In genomic region chr13:46904982-46905621, GRCm38 (mm10) we compare ENCODE assay signal across 21 mouse cellular contexts. TPM values are rescaled to one million over a fixed set of nuclear protein-coding genes. Genes with fewer than 3 reads are reported as not detected.
A peak's percentile ranks its signal among the peaks of the same experiment; 100 is the strongest.
DNase-seq lines count a peak whose midpoint lies in the region; ATAC-seq and TF ChIP-seq lines count a peak whose summit lies in the region.
"Had no signal": no experiment of that assay in that cellular context is flagged by ENCODE, and none has a peak within 500 bp of the region (broad histone marks: within the 10 kb centered on the region; RNA-seq: fewer than 3 reads in every experiment).

No protein-coding gene starts in this region.

- H3K4me1 ChIP-seq in heart, embryonic 13.5 days, result peaks cover 63% of the 10 kb centered on the region
- peaks cover 5% of the 10 kb centered on the region for H3K4me1 ChIP-seq in bone marrow, adult 2 months (ENCODE audit: control insufficient read depth, insufficient read depth, low read length)
- H3K4me1 ChIP-seq in liver, embryonic 13.5 days (replicated peaks), result peaks cover 10% of the 10 kb centered on the region; the same call in 1 of the 2 replicates
- H3K4me1 ChIP-seq in forebrain, embryonic 13.5 days, result peaks cover 14% of the 10 kb centered on the region

- no peak for TF ChIP-seq POLR2A in bone marrow, adult 2 months (IDR thresholded peaks at IDR 0.05; ENCODE audit: borderline replicate concordance, control insufficient read depth, low read depth, low read length)

- H3K4me3 ChIP-seq in heart, embryonic 13.5 days, result no peak overlapping the region
- peak overlapping the region; percentile 64 for H3K4me3 ChIP-seq in bone marrow, adult 2 months (replicated peaks; ENCODE audit: control insufficient read depth, low read depth, low read length)
- no peak overlapping the region for H3K4me3 ChIP-seq in liver, embryonic 13.5 days (replicated peaks)
- no peak overlapping the region for H3K4me3 ChIP-seq in forebrain, embryonic 13.5 days
- H3K4me3 ChIP-seq: forebrain, embryonic 12.5 days; midbrain, embryonic 15.5 days had no signal

- WGBS in heart, embryonic 13.5 days, result 78% methylated on average over 14 of the region's 14 CpGs
- 15% methylated on average over 14 of the region's 14 CpGs for WGBS in bone marrow, adult 2 months
- WGBS in liver, embryonic 13.5 days (ENCODE audit: insufficient replicate concordance), result 26% methylated on average over 14 of the region's 14 CpGs
- WGBS in forebrain, embryonic 13.5 days, result 90% methylated on average over 14 of the region's 14 CpGs

- no peak overlapping the region for H3K9ac ChIP-seq in heart, embryonic 13.5 days
- H3K9ac ChIP-seq in liver, embryonic 13.5 days, result no peak overlapping the region
- no peak overlapping the region for H3K9ac ChIP-seq in forebrain, embryonic 13.5 days
- H3K9ac ChIP-seq: forebrain, embryonic 12.5 days; midbrain, embryonic 15.5 days had no signal

- H3K27ac ChIP-seq in heart, embryonic 13.5 days (replicated peaks), result peak overlapping the region; percentile 63
- H3K27ac ChIP-seq in bone marrow, adult 2 months (ENCODE audit: control insufficient read depth, insufficient read depth, low read depth, low read length, poor library complexity), result peak overlapping the region; percentile 23; the same call in 1 of the 2 replicates
- H3K27ac ChIP-seq in liver, embryonic 13.5 days, result no peak overlapping the region; the same call in 1 of the 2 replicates
- H3K27ac ChIP-seq in forebrain, embryonic 13.5 days, result no peak overlapping the region
- H3K27ac ChIP-seq: forebrain, embryonic 12.5 days; midbrain, embryonic 15.5 days had no signal

- H3K36me3 ChIP-seq in heart, embryonic 13.5 days, result peaks cover 19% of the 10 kb centered on the region
- no peaks in the 10 kb centered on the region for H3K36me3 ChIP-seq in liver, embryonic 13.5 days
- peaks cover 6% of the 10 kb centered on the region for H3K36me3 ChIP-seq in forebrain, embryonic 13.5 days (ENCODE audit: poor library complexity, severe bottlenecking)
- H3K36me3 ChIP-seq: forebrain, embryonic 12.5 days; midbrain, embryonic 15.5 days had no signal

- H3K27me3 ChIP-seq in heart, embryonic 13.5 days (replicated peaks), result no peaks in the 10 kb centered on the region
- no peaks in the 10 kb centered on the region for H3K27me3 ChIP-seq in liver, embryonic 13.5 days
- H3K27me3 ChIP-seq in forebrain, embryonic 13.5 days, result no peaks in the 10 kb centered on the region
- H3K27me3 ChIP-seq: forebrain, embryonic 12.5 days; midbrain, embryonic 15.5 days; Patski had no signal

- no peak for TF ChIP-seq CTCF in bone marrow, adult 2 months (IDR thresholded peaks at IDR 0.05; ENCODE audit: control insufficient read depth, insufficient read depth, low read length)

- ATAC-seq in heart, embryonic 13.5 days (ENCODE audit: extremely low read depth, insufficient number of reproducible peaks, low FRiP score, low TSS enrichment), result no peak
- no peak for ATAC-seq in liver, embryonic 13.5 days (ENCODE audit: low read depth)
- peak; percentile 82 for ATAC-seq in megakaryocyte progenitor cell, adult 5-6 weeks (replicated peaks; ENCODE audit: poor library complexity)
- ATAC-seq in forebrain, embryonic 13.5 days, result no peak
- no peak for ATAC-seq in frontal cortex, adult (ENCODE audit: low TSS enrichment)
- ATAC-seq: midbrain, embryonic 15.5 days; Patski had no signal

- DNase-seq in heart, adult 9 months (ENCODE audit: low spot score in 2 of 2), result no peak
- no peak for DNase-seq in liver, embryonic 13.5 days
- no peak for DNase-seq in MN1 (ENCODE audit: low spot score)
- DNase-seq: adrenal gland, postnatal 36 days; B cell, adult 2 months; cerebellum, adult 9-10 months; heart, postnatal 4 days; kidney, adult 9 months; kidney, postnatal 4 days; left cerebral cortex, postnatal 4 days; lung, adult 18-20 months; lung, postnatal 4 days; spleen, adult 18-20 months had no signal

- no peak overlapping the region for H3K4me2 ChIP-seq in heart, embryonic 13.5 days
- H3K4me2 ChIP-seq in liver, embryonic 13.5 days, result peak overlapping the region; percentile 17; the same call in 1 of the 2 replicates
- no peak overlapping the region for H3K4me2 ChIP-seq in forebrain, embryonic 13.5 days
- H3K4me2 ChIP-seq: forebrain, embryonic 12.5 days; midbrain, embryonic 15.5 days had no signal

- H3K9me3 ChIP-seq in heart, embryonic 13.5 days, result peaks cover 6% of the 10 kb centered on the region; the same call in 1 of the 2 replicates
- no peaks in the 10 kb centered on the region for H3K9me3 ChIP-seq in liver, embryonic 13.5 days (replicated peaks)
- H3K9me3 ChIP-seq in forebrain, embryonic 13.5 days (replicated peaks), result peaks cover 4% of the 10 kb centered on the region; the same call in 1 of the 2 replicates
- H3K9me3 ChIP-seq: forebrain, embryonic 12.5 days; midbrain, embryonic 15.5 days had no signal

RNA-seq across cellular contexts. Expression of gene Kif13a, which starts 24.6 kb away (rescaled TPM):
- polyA plus RNA-seq in heart, embryonic 13.5 days (2015; fragmentation: Nextera tagmentation; extraction: Ambion mirVana), result 22.9 and 32.9 TPM in 2 replicates
- 7.1 and 10.7 TPM in 2 replicates for polyA plus RNA-seq in bone marrow, adult 2 months (2011; ENCODE audit: insufficient read depth, insufficient read length, low replicate concordance, missing spikeins)
- polyA plus RNA-seq in liver, embryonic 13.5 days (2015; fragmentation: Nextera tagmentation; extraction: Ambion mirVana), result 2.3 and 2.5 TPM in 2 replicates
- total RNA-seq in megakaryocyte progenitor cell, adult 5-6 weeks (2015), result 20.9 and 24.4 TPM in 2 replicates
- total RNA-seq in megakaryocyte progenitor cell, adult 5-6 weeks (2017), result 31.1 and 41.0 TPM in 2 replicates
- 7.0 and 8.1 TPM in 2 replicates for polyA plus RNA-seq in forebrain, embryonic 13.5 days (2015; fragmentation: Nextera tagmentation; extraction: Ambion mirVana)

Comparison
In these comparisons a context has a peak if more than half of its experiments do, and no peak if none do; other contexts are left out.
1. H3K27ac ChIP-seq: peak in heart, embryonic 13.5 days (single experiment) and bone marrow, adult 2 months (single experiment); none in liver, embryonic 13.5 days (single experiment) and forebrain, embryonic 13.5 days (single experiment).